Mouse (Mus musculus): ENCODE measurements around the gene Gm20662. TPM values are rescaled to one million over a fixed set of nuclear protein-coding genes. Genes with fewer than 3 reads are reported as not detected.

The Gm20662 gene
- polyA plus RNA-seq, 1 experiment from 2014 or later, result 0.84 TPM

DNA sequence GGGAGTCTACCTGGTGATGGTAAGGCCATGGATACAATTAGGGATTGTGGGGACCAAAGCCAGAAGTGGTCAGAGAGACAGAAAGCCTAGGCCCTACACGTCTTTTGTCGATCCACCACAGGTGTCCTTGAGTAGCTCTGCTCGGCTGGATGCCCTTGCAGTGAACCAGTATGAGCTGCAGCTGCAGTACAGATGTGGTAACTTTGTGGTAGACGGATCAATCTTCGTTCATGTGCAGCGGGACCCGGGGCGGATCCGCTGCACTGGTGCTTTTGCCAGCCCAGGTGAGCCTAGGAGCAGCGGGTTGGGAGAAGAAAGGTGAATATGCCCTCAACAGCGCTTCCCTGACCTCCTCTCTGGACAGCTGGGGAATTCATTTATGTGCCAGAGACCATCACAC lies 3.1 kb upstream of the Gm20662 start:
- WGBS, result 88% methylated on average over 11 of the region's 11 CpGs
- Histone ChIP-seq H3K4me1 (ENCODE audit: control insufficient read depth, insufficient read depth, low read length) (no peaks in the 10 kb centered on the region), H3K9ac (replicated peaks; ENCODE audit: low read depth, low read length) (no peak overlapping the region), H3K4me2 (replicated peaks; ENCODE audit: low read depth, low read length) (no peak overlapping the region), H3K4me3 (ENCODE audit: low read depth, low read length) (no peak overlapping the region), H3K27me3 (ENCODE audit: control insufficient read depth, insufficient read depth, low read length) (no peaks in the 10 kb centered on the region), H3K9me3 (ENCODE audit: control insufficient read depth, low read depth, low read length) (no peaks in the 10 kb centered on the region), H3K36me3 (ENCODE audit: control insufficient read depth, insufficient read depth, low read length) (no peaks in the 10 kb centered on the region), H3K27ac (ENCODE audit: low read length) (no peak overlapping the region)
- no peak for ATAC-seq (ENCODE audit: insufficient number of reproducible peaks, insufficient read depth, low FRiP score, low read depth)

- H3K9me3 ChIP-seq (ENCODE audit: control insufficient read depth, low read depth, low read length), result no peaks in the 10 kb centered on the region
- H3K27me3 ChIP-seq (ENCODE audit: control insufficient read depth, insufficient read depth, low read length), result no peaks in the 10 kb centered on the region
- 51% methylated on average over 2 of the region's 2 CpGs for WGBS
- no peak overlapping the region for H3K27ac ChIP-seq (ENCODE audit: low read length)
- H3K9ac ChIP-seq (replicated peaks; ENCODE audit: low read depth, low read length), result no peak overlapping the region
- H3K36me3 ChIP-seq (ENCODE audit: control insufficient read depth, insufficient read depth, low read length), result no peaks in the 10 kb centered on the region
- ATAC-seq (ENCODE audit: insufficient number of reproducible peaks, insufficient read depth, low FRiP score, low read depth), result no peak
- no peak overlapping the region for H3K4me2 ChIP-seq (replicated peaks; ENCODE audit: low read depth, low read length)
- no peak overlapping the region for H3K4me3 ChIP-seq (ENCODE audit: low read depth, low read length)
- no peaks in the 10 kb centered on the region for H3K4me1 ChIP-seq (ENCODE audit: control insufficient read depth, insufficient read depth, low read length)
Observed at GRCm38 (mm10) chr9:107994464-107994863, 1.7 kb upstream of the Gm20662 start.

DNA sequence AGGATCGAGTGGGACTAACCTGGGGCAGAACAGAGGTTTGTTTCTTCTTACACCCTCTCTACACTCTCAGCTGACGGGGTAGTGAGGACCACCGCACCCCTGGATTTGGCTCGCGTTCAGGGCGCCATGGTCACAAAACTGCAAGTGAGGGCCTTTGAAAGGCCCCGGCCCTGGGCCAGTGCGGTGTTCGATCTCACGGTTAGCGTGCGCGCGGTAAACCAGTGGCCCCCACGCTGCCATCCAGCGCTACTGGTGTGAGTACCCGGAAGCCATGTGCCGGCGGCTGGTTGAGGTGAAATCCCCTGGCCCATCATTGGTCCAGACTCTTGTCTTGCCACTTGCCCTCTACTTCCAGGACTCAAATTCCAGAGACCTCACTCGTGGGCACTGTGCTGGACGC lies 636 bp upstream of the Gm20662 start:
- Histone ChIP-seq H3K27ac (ENCODE audit: low read length) (no peak overlapping the region), H3K27me3 (ENCODE audit: control insufficient read depth, insufficient read depth, low read length) (no peaks in the 10 kb centered on the region), H3K4me1 (ENCODE audit: control insufficient read depth, insufficient read depth, low read length) (no peaks in the 10 kb centered on the region), H3K9me3 (ENCODE audit: control insufficient read depth, low read depth, low read length) (no peaks in the 10 kb centered on the region), H3K4me3 (ENCODE audit: low read depth, low read length) (no peak overlapping the region), H3K9ac (replicated peaks; ENCODE audit: low read depth, low read length) (no peak overlapping the region), H3K36me3 (ENCODE audit: control insufficient read depth, insufficient read depth, low read length) (no peaks in the 10 kb centered on the region), H3K4me2 (replicated peaks; ENCODE audit: low read depth, low read length) (no peak overlapping the region)
- 93% methylated on average over 21 of the region's 21 CpGs for WGBS
- ATAC-seq (ENCODE audit: insufficient number of reproducible peaks, insufficient read depth, low FRiP score, low read depth), result no peak

DNA sequence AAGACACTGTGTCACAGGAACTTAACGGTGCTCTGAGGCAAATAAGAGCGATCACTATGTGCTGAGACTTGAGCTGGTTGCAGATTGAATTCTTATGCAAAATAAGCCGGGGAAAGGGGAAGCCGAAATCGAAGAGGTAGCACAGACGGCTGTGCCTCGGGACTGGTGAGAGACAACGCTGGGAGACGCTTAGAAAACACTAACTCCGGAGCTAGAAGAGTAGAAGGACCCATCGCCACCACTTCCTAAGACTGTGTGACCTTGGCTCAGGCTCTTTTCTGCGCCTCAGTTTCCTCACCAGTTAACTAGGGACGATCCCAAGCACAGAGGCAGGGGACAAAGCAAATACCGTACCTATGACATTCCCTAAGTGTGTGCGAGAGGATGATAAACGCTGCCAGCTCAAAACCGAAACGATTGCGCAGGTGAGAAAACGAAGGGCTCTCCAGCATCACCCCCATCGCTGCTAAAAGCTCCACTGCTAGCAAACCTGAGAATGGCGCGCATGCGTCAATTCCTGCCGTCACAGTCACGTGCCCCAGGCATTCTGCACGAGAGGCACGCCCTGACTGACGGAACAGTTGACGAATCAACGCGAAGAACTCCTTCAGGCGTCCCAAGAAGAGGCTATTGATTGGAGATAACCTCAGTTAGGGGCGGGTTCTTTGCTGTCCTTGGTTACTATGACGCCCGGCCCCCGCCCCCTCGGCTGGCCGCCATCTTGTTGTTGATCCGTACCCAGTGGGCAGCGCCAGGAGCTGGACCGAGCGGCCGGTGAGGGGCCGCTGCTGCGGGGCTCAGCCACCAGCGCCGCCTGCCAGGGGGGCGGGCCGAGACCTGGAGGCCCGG lies 6.0 kb downstream of the Gm20662 start, which contains the start of gene Ip6k1:
TSS of gene Ip6k1 (plus strand) at position 580 of the 849 bp plus-strand sequence.
- no peaks in the 10 kb centered on the region for H3K36me3 ChIP-seq (ENCODE audit: control insufficient read depth, insufficient read depth, low read length)
- peaks cover 15% of the 10 kb centered on the region for H3K4me1 ChIP-seq (ENCODE audit: control insufficient read depth, insufficient read depth, low read length)
- peak within 1 kb of the TSS; percentile 83 for H3K4me2 ChIP-seq (replicated peaks; ENCODE audit: low read depth, low read length)
- H3K9ac ChIP-seq (replicated peaks; ENCODE audit: low read depth, low read length), result peak within 1 kb of the TSS; percentile 89
- H3K27me3 ChIP-seq (ENCODE audit: control insufficient read depth, insufficient read depth, low read length), result no peaks in the 10 kb centered on the region
- peak within 1 kb of the TSS; percentile 87 for H3K27ac ChIP-seq (ENCODE audit: low read length)
- under 1% methylated on average over 51 of the region's 51 CpGs for WGBS
- H3K9me3 ChIP-seq (ENCODE audit: control insufficient read depth, low read depth, low read length), result no peaks in the 10 kb centered on the region
- ATAC-seq (ENCODE audit: insufficient number of reproducible peaks, insufficient read depth, low FRiP score, low read depth), result peak; percentile 99
- H3K4me3 ChIP-seq (ENCODE audit: low read depth, low read length), result peak within 1 kb of the TSS; percentile 94

- Histone ChIP-seq H3K36me3 (ENCODE audit: control insufficient read depth, insufficient read depth, low read length) (no peaks in the 10 kb centered on the region), H3K4me3 (ENCODE audit: low read depth, low read length) (peak overlapping the region; percentile 94), H3K9ac (replicated peaks; ENCODE audit: low read depth, low read length) (peak overlapping the region; percentile 89), H3K27ac (ENCODE audit: low read length) (peak overlapping the region; percentile 87), H3K4me2 (replicated peaks; ENCODE audit: low read depth, low read length) (peak overlapping the region; percentile 83), H3K9me3 (ENCODE audit: control insufficient read depth, low read depth, low read length) (no peaks in the 10 kb centered on the region), H3K27me3 (ENCODE audit: control insufficient read depth, insufficient read depth, low read length) (no peaks in the 10 kb centered on the region), H3K4me1 (ENCODE audit: control insufficient read depth, insufficient read depth, low read length) (peaks cover 15% of the 10 kb centered on the region)
- under 1% methylated on average over 50 of the region's 50 CpGs for WGBS
- ATAC-seq (ENCODE audit: insufficient number of reproducible peaks, insufficient read depth, low FRiP score, low read depth), result no peak; the same call in 1 of the 2 replicates
Observed at GRCm38 (mm10) chr9:108002778-108003530, 6.8 kb downstream of the Gm20662 start.

GRCm38 (mm10) chr9:108003531-108003890 lies 7.4 kb downstream of the Gm20662 start:
- Histone ChIP-seq H3K27ac (ENCODE audit: low read length) (peak overlapping the region; percentile 87; the same call in 1 of the 2 replicates), H3K4me2 (replicated peaks; ENCODE audit: low read depth, low read length) (peak overlapping the region; percentile 83), H3K36me3 (ENCODE audit: control insufficient read depth, insufficient read depth, low read length) (no peaks in the 10 kb centered on the region), H3K27me3 (ENCODE audit: control insufficient read depth, insufficient read depth, low read length) (no peaks in the 10 kb centered on the region), H3K9ac (replicated peaks; ENCODE audit: low read depth, low read length) (peak overlapping the region; percentile 89; the same call in 1 of the 2 replicates), H3K4me1 (ENCODE audit: control insufficient read depth, insufficient read depth, low read length) (peaks cover 15% of the 10 kb centered on the region), H3K9me3 (ENCODE audit: control insufficient read depth, low read depth, low read length) (no peaks in the 10 kb centered on the region), H3K4me3 (ENCODE audit: low read depth, low read length) (peak overlapping the region; percentile 94)
- ATAC-seq (ENCODE audit: insufficient number of reproducible peaks, insufficient read depth, low FRiP score, low read depth), result no peak
- 13% methylated on average over 8 of the region's 8 CpGs for WGBS

DNA sequence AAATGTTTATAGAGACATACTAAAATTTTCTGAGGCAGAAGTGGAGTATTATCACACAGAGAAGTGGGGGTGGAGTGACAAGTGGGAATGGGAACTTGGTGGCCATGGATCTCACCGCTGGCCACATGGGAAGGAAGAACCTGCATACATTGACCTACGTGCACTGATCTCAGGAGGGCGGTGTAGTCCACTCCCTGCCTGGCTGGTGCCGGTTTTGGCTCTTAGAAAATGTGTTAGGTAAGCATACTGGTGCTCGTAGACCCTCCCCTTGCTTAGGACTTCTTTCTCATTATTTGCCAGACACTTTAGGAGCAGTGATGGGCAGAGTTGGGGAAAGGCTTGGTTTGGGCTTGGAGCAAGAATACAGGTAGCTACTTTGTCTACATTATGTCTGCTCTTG lies 11.9 kb downstream of the Gm20662 start:
- Histone ChIP-seq H3K9me3 (ENCODE audit: control insufficient read depth, low read depth, low read length) (no peaks in the 10 kb centered on the region), H3K27me3 (ENCODE audit: control insufficient read depth, insufficient read depth, low read length) (no peaks in the 10 kb centered on the region), H3K9ac (replicated peaks; ENCODE audit: low read depth, low read length) (no peak overlapping the region), H3K27ac (ENCODE audit: low read length) (no peak overlapping the region), H3K4me1 (ENCODE audit: control insufficient read depth, insufficient read depth, low read length) (peaks cover 10% of the 10 kb centered on the region), H3K4me3 (ENCODE audit: low read depth, low read length) (no peak overlapping the region), H3K36me3 (ENCODE audit: control insufficient read depth, insufficient read depth, low read length) (no peaks in the 10 kb centered on the region), H3K4me2 (replicated peaks; ENCODE audit: low read depth, low read length) (no peak overlapping the region)
- no peak for ATAC-seq (ENCODE audit: insufficient number of reproducible peaks, insufficient read depth, low FRiP score, low read depth)
- 80% methylated on average over 5 of the region's 5 CpGs for WGBS

- no peaks in the 10 kb centered on the region for H3K27me3 ChIP-seq (ENCODE audit: control insufficient read depth, insufficient read depth, low read length)
- ATAC-seq (ENCODE audit: insufficient number of reproducible peaks, insufficient read depth, low FRiP score, low read depth), result no peak
- no peak overlapping the region for H3K9ac ChIP-seq (replicated peaks; ENCODE audit: low read depth, low read length)
- H3K36me3 ChIP-seq (ENCODE audit: control insufficient read depth, insufficient read depth, low read length), result no peaks in the 10 kb centered on the region
- no peak overlapping the region for H3K4me2 ChIP-seq (replicated peaks; ENCODE audit: low read depth, low read length)
- no peak overlapping the region for H3K4me3 ChIP-seq (ENCODE audit: low read depth, low read length)
- H3K4me1 ChIP-seq (ENCODE audit: control insufficient read depth, insufficient read depth, low read length), result no peaks in the 10 kb centered on the region; the same call in 1 of the 2 replicates
- H3K27ac ChIP-seq (ENCODE audit: low read length), result no peak overlapping the region
- H3K9me3 ChIP-seq (ENCODE audit: control insufficient read depth, low read depth, low read length), result no peaks in the 10 kb centered on the region
Observed at GRCm38 (mm10) chr9:108010385-108010784, 14.2 kb downstream of the Gm20662 start.

All from stomach, embryonic 14.5 days (tissue).